Mouse (Mus musculus) liver, adult 2 months (tissue): ENCODE results near the gene Fam57b. TPM values are rescaled to one million over a fixed set of nuclear protein-coding genes. Genes with fewer than 3 reads are reported as not detected.

Experiments
- DNase-seq: peaks from one replicate; pipeline ENCODE4 v3.0.0-alpha.2; 2011; ENCODE audit warnings: low read depth, low spot score; ENCODE audit errors: extremely low read depth
- H3K27ac ChIP-seq: fragments of 200-500 bp; replicated peaks from 2 replicates; pipeline ENCODE4 v1.5.1; 2012; ENCODE audit warnings: low read depth, mild to moderate bottlenecking, control low read depth, inconsistent platforms, low read length; ENCODE audit not compliant: insufficient read depth
- H3K27me3 ChIP-seq: fragments of 200-500 bp; 2 replicates; pipeline ENCODE4 v1.6.1; 2012; ENCODE audit warnings: mild to moderate bottlenecking, moderate library complexity, low read length, inconsistent platforms; ENCODE audit not compliant: control insufficient read depth, insufficient read depth
- H3K36me3 ChIP-seq: fragments of 200-500 bp; 2 replicates; pipeline ENCODE4 v1.6.1; 2012; ENCODE audit warnings: low read length, inconsistent platforms; ENCODE audit not compliant: control insufficient read depth, insufficient read depth
- H3K4me1 ChIP-seq: fragments of 200-500 bp; 2 replicates; pipeline ENCODE4 v1.6.1; 2011; ENCODE audit warnings: low read length; ENCODE audit not compliant: control insufficient read depth, insufficient read depth
- H3K4me3 ChIP-seq: fragments of 200-500 bp; 2 replicates; pipeline ENCODE4 v1.5.1; 2011; ENCODE audit warnings: low read depth, mild to moderate bottlenecking, control low read depth, low read length, moderate library complexity; ENCODE audit not compliant: insufficient read depth
- H3K79me2 ChIP-seq: fragments of 200-500 bp; 2 replicates; pipeline ENCODE4 v1.6.1; 2012; ENCODE audit warnings: inconsistent platforms, mild to moderate bottlenecking, low read length, moderate library complexity; ENCODE audit not compliant: control insufficient read depth, insufficient read depth
- H3K9ac ChIP-seq: fragments of 200-500 bp; 2 replicates; pipeline ENCODE4 v1.6.1; 2012; ENCODE audit warnings: low read depth, mild to moderate bottlenecking, control low read depth, inconsistent platforms, low read length
- CTCF ChIP-seq: fragments of 200-500 bp; IDR thresholded peaks from 2 replicates; pipeline ENCODE4 v1.5.1; 2011; ENCODE audit warnings: low read depth, low read length, control low read depth
- POLR2A ChIP-seq: fragments of 200-500 bp; IDR thresholded peaks from 2 replicates; pipeline ENCODE4 v1.6.1; 2011; ENCODE audit warnings: low read length, control low read depth; ENCODE audit not compliant: insufficient read depth; ENCODE audit errors: extremely low read depth
- WGBS: fragments of 180-500 bp; shearing (Covaris S2); methylation state at CpG from one replicate; pipeline ENCODE4 v1.1.7; 2018; 5-methylcytosine and 5-hydroxymethylcytosine counted together
- polyA plus RNA-seq: library from polyadenylated mRNA; depleted of rRNA; stranded (reverse); fragments of >200 nt; gene quantifications from 2 replicates; pipeline ENCODE4 v1.2.3, GENCODE M21; 2012; rRNA removed
- total RNA-seq: library from RNA; depleted of rRNA; stranded (reverse); fragments of >200 nt; gene quantifications from 2 replicates; pipeline ENCODE4 v1.2.3, GENCODE M21; 2014; rRNA removed

The Fam57b gene
- total and polyA plus RNA-seq, 2 experiments, result 0.44 TPM; not detected in 1

GRCm38 (mm10) chr7:126869780-126870519 lies 72.5 kb downstream of the Fam57b start:
- Histone ChIP-seq H3K9ac (no peak overlapping the region), H3K36me3 (peaks cover 50% of the 10 kb centered on the region), H3K27ac (no peak overlapping the region), H3K79me2 (no peaks in the 10 kb centered on the region), H3K27me3 (no peaks in the 10 kb centered on the region), H3K4me3 (no peak overlapping the region), H3K4me1 (no peaks in the 10 kb centered on the region)
- TF ChIP-seq CTCF (no peak), POLR2A (no peak)
- no peak for DNase-seq
- WGBS, result 93% methylated on average over 23 of the region's 23 CpGs

GRCm38 (mm10) chr7:126870520-126870891 lies 73.0 kb downstream of the Fam57b start:
- Histone ChIP-seq H3K4me1 (no peaks in the 10 kb centered on the region), H3K9ac (no peak overlapping the region), H3K27ac (no peak overlapping the region), H3K27me3 (no peaks in the 10 kb centered on the region), H3K79me2 (no peaks in the 10 kb centered on the region), H3K4me3 (no peak overlapping the region), H3K36me3 (peaks cover 56% of the 10 kb centered on the region)
- TF ChIP-seq POLR2A (no peak), CTCF (no peak)
- 97% methylated on average over 2 of the region's 2 CpGs for WGBS
- no peak for DNase-seq

- H3K9ac ChIP-seq, result no peak overlapping the region
- H3K4me3 ChIP-seq, result no peak overlapping the region
- no peaks in the 10 kb centered on the region for H3K79me2 ChIP-seq
- peaks cover 74% of the 10 kb centered on the region for H3K36me3 ChIP-seq
- no peak overlapping the region for H3K27ac ChIP-seq
- H3K4me1 ChIP-seq, result peaks cover 6% of the 10 kb centered on the region; the same call in 1 of the 2 replicates
- WGBS, result 95% methylated on average over 1 of the region's 1 CpGs
- TF ChIP-seq POLR2A (no peak), CTCF (no peak)
- DNase-seq, result no peak
- H3K27me3 ChIP-seq, result no peaks in the 10 kb centered on the region
These were observed 79.8 kb downstream of the Fam57b start for GRCm38 (mm10) chr7:126877239-126877638.

Other genes starting within 250 kb of the Fam57b start
Only the 30 nearest of the 33 such genes appear.
- gene Apobr, start 212.7 kb upstream of the Fam57b start, total RNA-seq, result 0.74 and 1.6 TPM in 2 replicates
- 0.58 and 1.0 TPM in 2 replicates for gene Apobr, start 212.7 kb upstream of the Fam57b start, polyA plus RNA-seq
- 7.1 and 9.5 TPM in 2 replicates for gene Cln3, start 211.9 kb upstream of the Fam57b start, total RNA-seq
- 40.9 and 57.0 TPM in 2 replicates for gene Cln3, start 211.9 kb upstream of the Fam57b start, polyA plus RNA-seq
- gene Il27, start 202.7 kb upstream of the Fam57b start, total RNA-seq, result not detected in 2 replicates
- 0.31 TPM in 1 of 2 replicates, not detected in the other for gene Il27, start 202.7 kb upstream of the Fam57b start, polyA plus RNA-seq
- gene Nupr1, start 166.8 kb upstream of the Fam57b start, total RNA-seq, result 3.0 and 3.2 TPM in 2 replicates
- 1.2 TPM in 2 replicates for gene Nupr1, start 166.8 kb upstream of the Fam57b start, polyA plus RNA-seq
- gene Sgf29, start 148.4 kb upstream of the Fam57b start, total RNA-seq, result 7.7 and 10.7 TPM in 2 replicates
- gene Sgf29, start 148.4 kb upstream of the Fam57b start, polyA plus RNA-seq, result 34.7 and 54.2 TPM in 2 replicates
- 661 and 727 TPM in 2 replicates for gene Sult1a1, start 121.2 kb upstream of the Fam57b start, total RNA-seq
- 566 and 586 TPM in 2 replicates for gene Sult1a1, start 121.2 kb upstream of the Fam57b start, polyA plus RNA-seq
- gene Bola2, start 102.3 kb upstream of the Fam57b start, total RNA-seq, result 15.6 and 20.5 TPM in 2 replicates
- gene Bola2, start 102.3 kb upstream of the Fam57b start, polyA plus RNA-seq, result 35.6 and 37.7 TPM in 2 replicates
- 4.1 and 4.6 TPM in 2 replicates for gene Slx1b, start 101.9 kb upstream of the Fam57b start, total RNA-seq
- gene Slx1b, start 101.9 kb upstream of the Fam57b start, polyA plus RNA-seq, result 11.3 and 15.4 TPM in 2 replicates
- 7.7 and 9.0 TPM in 2 replicates for gene Coro1a, start 89.9 kb upstream of the Fam57b start, total RNA-seq
- gene Coro1a, start 89.9 kb upstream of the Fam57b start, polyA plus RNA-seq, result 10.6 and 22.7 TPM in 2 replicates
- gene Mapk3, start 38.1 kb upstream of the Fam57b start, total RNA-seq, result 10.4 and 14.8 TPM in 2 replicates
- 68.7 and 70.7 TPM in 2 replicates for gene Mapk3, start 38.1 kb upstream of the Fam57b start, polyA plus RNA-seq
- gene Gdpd3, start 31.3 kb upstream of the Fam57b start, total RNA-seq, result 0.46 and 2.3 TPM in 2 replicates
- 8.0 and 9.0 TPM in 2 replicates for gene Gdpd3, start 31.3 kb upstream of the Fam57b start, polyA plus RNA-seq
- gene Ypel3, start 20.7 kb upstream of the Fam57b start, total RNA-seq, result 26.4 and 35.2 TPM in 2 replicates
- 119 and 144 TPM in 2 replicates for gene Ypel3, start 20.7 kb upstream of the Fam57b start, polyA plus RNA-seq
- 0.13 and 0.18 TPM in 2 replicates for gene Tbx6, start 16.2 kb upstream of the Fam57b start, total RNA-seq
- 0.71 and 1.1 TPM in 2 replicates for gene Tbx6, start 16.2 kb upstream of the Fam57b start, polyA plus RNA-seq
- gene Ppp4c, start 5.2 kb upstream of the Fam57b start, total RNA-seq, result 45.8 and 52.8 TPM in 2 replicates
- gene Ppp4c, start 5.2 kb upstream of the Fam57b start, polyA plus RNA-seq, result 81.2 and 97.2 TPM in 2 replicates
- gene 4930451I11Rik, start 34.0 kb downstream of the Fam57b start, total RNA-seq, result not detected in 2 replicates
- not detected in 2 replicates for gene 4930451I11Rik, start 34.0 kb downstream of the Fam57b start, polyA plus RNA-seq
- gene Doc2a, start 49.7 kb downstream of the Fam57b start, total RNA-seq, result not detected in 2 replicates
- gene Doc2a, start 49.7 kb downstream of the Fam57b start, polyA plus RNA-seq, result not detected in 2 replicates
- 1.0 and 1.5 TPM in 2 replicates for gene Hirip3, start 64.3 kb downstream of the Fam57b start, total RNA-seq
- 1.00 and 2.4 TPM in 2 replicates for gene Hirip3, start 64.3 kb downstream of the Fam57b start, polyA plus RNA-seq
- 2.5 and 4.8 TPM in 2 replicates for gene Ino80e, start 64.7 kb downstream of the Fam57b start, total RNA-seq
- 16.3 and 18.5 TPM in 2 replicates for gene Ino80e, start 64.7 kb downstream of the Fam57b start, polyA plus RNA-seq
- gene Taok2, start 87.0 kb downstream of the Fam57b start, total RNA-seq, result 20.5 and 21.7 TPM in 2 replicates
- gene Taok2, start 87.0 kb downstream of the Fam57b start, polyA plus RNA-seq, result 28.5 and 42.7 TPM in 2 replicates
- gene Tmem219, start 125.2 kb downstream of the Fam57b start, total RNA-seq, result 78.4 and 98.6 TPM in 2 replicates
- gene Tmem219, start 125.2 kb downstream of the Fam57b start, polyA plus RNA-seq, result 94.9 and 120 TPM in 2 replicates
- 2.1 and 3.4 TPM in 2 replicates for gene Kctd13, start 131.2 kb downstream of the Fam57b start, total RNA-seq
- 5.8 and 7.6 TPM in 2 replicates for gene Kctd13, start 131.2 kb downstream of the Fam57b start, polyA plus RNA-seq
- not detected in 2 replicates for gene Asphd1, start 151.9 kb downstream of the Fam57b start, total RNA-seq
- gene Asphd1, start 151.9 kb downstream of the Fam57b start, polyA plus RNA-seq, result not detected in 2 replicates
- 0.20 and 0.28 TPM in 2 replicates for gene Sez6l2, start 152.9 kb downstream of the Fam57b start, total RNA-seq
- gene Sez6l2, start 152.9 kb downstream of the Fam57b start, polyA plus RNA-seq, result 0.31 and 0.60 TPM in 2 replicates
- 41.2 and 42.8 TPM in 2 replicates for gene Cdipt, start 178.2 kb downstream of the Fam57b start, total RNA-seq
- 137 and 141 TPM in 2 replicates for gene Cdipt, start 178.2 kb downstream of the Fam57b start, polyA plus RNA-seq
- 0.09 TPM in 1 of 2 replicates, not detected in the other for gene Cdiptos, start 178.4 kb downstream of the Fam57b start, total RNA-seq
- 0.20 and 0.23 TPM in 2 replicates for gene Cdiptos, start 178.4 kb downstream of the Fam57b start, polyA plus RNA-seq
- 23.4 and 28.5 TPM in 2 replicates for gene Mvp, start 217.0 kb downstream of the Fam57b start, total RNA-seq
- 26.3 and 39.4 TPM in 2 replicates for gene Mvp, start 217.0 kb downstream of the Fam57b start, polyA plus RNA-seq
- 0.74 TPM in 1 of 2 replicates, not detected in the other for gene Pagr1b, start 218.8 kb downstream of the Fam57b start, total RNA-seq
- 0.49 TPM in 1 of 2 replicates, not detected in the other for gene Pagr1b, start 218.8 kb downstream of the Fam57b start, polyA plus RNA-seq
- 4.9 and 6.7 TPM in 2 replicates for gene Pagr1a, start 219.7 kb downstream of the Fam57b start, total RNA-seq
- gene Pagr1a, start 219.7 kb downstream of the Fam57b start, polyA plus RNA-seq, result 2.6 and 4.2 TPM in 2 replicates
- gene Gm42742, start 223.4 kb downstream of the Fam57b start, total RNA-seq, result 9.5 and 10.7 TPM in 2 replicates
- 11.2 and 12.7 TPM in 2 replicates for gene Gm42742, start 223.4 kb downstream of the Fam57b start, polyA plus RNA-seq
- gene Prrt2, start 223.5 kb downstream of the Fam57b start, total RNA-seq, result not detected in 2 replicates
- 0.75 TPM in 1 of 2 replicates, not detected in the other for gene Prrt2, start 223.5 kb downstream of the Fam57b start, polyA plus RNA-seq